Mouse (Mus musculus) CD4-positive, CD25-positive, alpha-beta regulatory T cell, adult 2 months (primary cell): ENCODE data around the gene Pcsk2.

ENCODE experiments used
- DNase-seq: peaks from one replicate; pipeline ENCODE4 v3.0.0-alpha.2; 2012; ENCODE audit warnings: low read depth, low spot score

Gene Pcsk2

GRCm38 (mm10) chr2:143545758-143546246 lies at the start of gene Pcsk2:
Gene Pcsk2, plus strand, starts transcription at chr2:143546156.
- no peak for DNase-seq

- no peak for DNase-seq
These were observed 45.1 kb upstream of the Pcsk2 start for GRCm38 (mm10) chr2:143500845-143501244.

- no peak for DNase-seq
These were observed 44.2 kb upstream of the Pcsk2 start for GRCm38 (mm10) chr2:143501760-143502159.

GRCm38 (mm10) chr2:143502203-143502602 lies 43.8 kb upstream of the Pcsk2 start:
- DNase-seq: no peak

- no peak for DNase-seq
These were observed 9.5 kb upstream of the Pcsk2 start for GRCm38 (mm10) chr2:143536485-143536884.

- no peak for DNase-seq
These were observed 631 bp upstream of the Pcsk2 start for GRCm38 (mm10) chr2:143545299-143545751.

GRCm38 (mm10) chr2:143546412-143547211 lies 656 bp downstream of the Pcsk2 start:
- no peak for DNase-seq

GRCm38 (mm10) chr2:143547251-143548090 lies 1.5 kb downstream of the Pcsk2 start:
- DNase-seq: no peak

GRCm38 (mm10) chr2:143560384-143560783 lies 14.4 kb downstream of the Pcsk2 start:
- no peak for DNase-seq

- no peak for DNase-seq
These were observed 19.1 kb downstream of the Pcsk2 start for GRCm38 (mm10) chr2:143565062-143565461.

GRCm38 (mm10) chr2:143565961-143566360 lies 20.0 kb downstream of the Pcsk2 start:
- DNase-seq: no peak

GRCm38 (mm10) chr2:143585341-143585740 lies 39.4 kb downstream of the Pcsk2 start:
- no peak for DNase-seq

GRCm38 (mm10) chr2:143590398-143590797 lies 44.4 kb downstream of the Pcsk2 start:
- DNase-seq: no peak

GRCm38 (mm10) chr2:143603071-143603470 lies 57.1 kb downstream of the Pcsk2 start:
- DNase-seq: no peak

GRCm38 (mm10) chr2:143603871-143604512 lies 58.0 kb downstream of the Pcsk2 start:
- no peak for DNase-seq

GRCm38 (mm10) chr2:143610355-143611331 lies 64.7 kb downstream of the Pcsk2 start:
- DNase-seq: no peak

- no peak for DNase-seq
These were observed 67.5 kb downstream of the Pcsk2 start for GRCm38 (mm10) chr2:143613466-143613865.

GRCm38 (mm10) chr2:143614775-143615174 lies 68.8 kb downstream of the Pcsk2 start:
- no peak for DNase-seq

GRCm38 (mm10) chr2:143620916-143621315 lies 75.0 kb downstream of the Pcsk2 start:
- DNase-seq: no peak

GRCm38 (mm10) chr2:143623916-143624315 lies 78.0 kb downstream of the Pcsk2 start:
- DNase-seq: no peak

GRCm38 (mm10) chr2:143643305-143643704 lies 97.3 kb downstream of the Pcsk2 start:
- no peak for DNase-seq
